Mouse (Mus musculus) layer of hippocampus, adult 9-10 months (tissue): ENCODE measurements around the gene Pard3.

Experiments used
- DNase-seq: peaks from one replicate; pipeline ENCODE4 v3.0.0; 2022; ENCODE audit warnings: low spot score

Gene Pard3

GRCm38 (mm10) chr8:127344421-127344820 lies 280.7 kb downstream of the Pard3 start:
- DNase-seq = no peak

GRCm38 (mm10) chr8:127345912-127346423 lies 282.3 kb downstream of the Pard3 start:
- no peak for DNase-seq

GRCm38 (mm10) chr8:127347890-127348495 lies 284.3 kb downstream of the Pard3 start:
- no peak for DNase-seq

- DNase-seq = no peak
Observed at GRCm38 (mm10) chr8:127361796-127362195, 298.1 kb downstream of the Pard3 start.

GRCm38 (mm10) chr8:127368347-127368746 lies 304.7 kb downstream of the Pard3 start:
- DNase-seq = no peak

- DNase-seq = no peak
Observed at GRCm38 (mm10) chr8:127371326-127371949, 307.7 kb downstream of the Pard3 start.

- DNase-seq = no peak
Observed at GRCm38 (mm10) chr8:127377775-127378174, 314.1 kb downstream of the Pard3 start.

- DNase-seq = no peak
Observed at GRCm38 (mm10) chr8:127378994-127379858, 315.5 kb downstream of the Pard3 start.

- DNase-seq = no peak
Observed at GRCm38 (mm10) chr8:127381259-127381658, 317.6 kb downstream of the Pard3 start.

- no peak for DNase-seq
Observed at GRCm38 (mm10) chr8:127392700-127393099, 329.0 kb downstream of the Pard3 start.

GRCm38 (mm10) chr8:127395488-127395887 lies 331.8 kb downstream of the Pard3 start:
- DNase-seq = no peak

- DNase-seq = no peak
Observed at GRCm38 (mm10) chr8:127405815-127406214, 342.1 kb downstream of the Pard3 start.

- DNase-seq = no peak
Observed at GRCm38 (mm10) chr8:127410606-127411005, 346.9 kb downstream of the Pard3 start.

GRCm38 (mm10) chr8:127411190-127411848 lies 347.6 kb downstream of the Pard3 start:
- DNase-seq = no peak

GRCm38 (mm10) chr8:127423021-127423420 lies 359.3 kb downstream of the Pard3 start:
- DNase-seq = no peak

GRCm38 (mm10) chr8:127424211-127424916 lies 360.7 kb downstream of the Pard3 start:
- DNase-seq = no peak

- DNase-seq = no peak
Observed at GRCm38 (mm10) chr8:127426857-127427256, 363.2 kb downstream of the Pard3 start.

GRCm38 (mm10) chr8:127428004-127428403 lies 364.3 kb downstream of the Pard3 start:
- DNase-seq = no peak

GRCm38 (mm10) chr8:127431236-127431635 lies 367.5 kb downstream of the Pard3 start:
- no peak for DNase-seq

GRCm38 (mm10) chr8:127435975-127436374 lies 372.3 kb downstream of the Pard3 start:
- no peak for DNase-seq

- DNase-seq = no peak
Observed at GRCm38 (mm10) chr8:127437613-127438235, 374.0 kb downstream of the Pard3 start.
